Mouse (Mus musculus): ENCODE data around the gene Wdr82. TPM values are rescaled to one million over a fixed set of nuclear protein-coding genes. Genes with fewer than 3 reads are reported as not detected.

The Wdr82 gene
- total RNA-seq, 2 experiments from 2014 or later: 146 to 149 TPM

DNA sequence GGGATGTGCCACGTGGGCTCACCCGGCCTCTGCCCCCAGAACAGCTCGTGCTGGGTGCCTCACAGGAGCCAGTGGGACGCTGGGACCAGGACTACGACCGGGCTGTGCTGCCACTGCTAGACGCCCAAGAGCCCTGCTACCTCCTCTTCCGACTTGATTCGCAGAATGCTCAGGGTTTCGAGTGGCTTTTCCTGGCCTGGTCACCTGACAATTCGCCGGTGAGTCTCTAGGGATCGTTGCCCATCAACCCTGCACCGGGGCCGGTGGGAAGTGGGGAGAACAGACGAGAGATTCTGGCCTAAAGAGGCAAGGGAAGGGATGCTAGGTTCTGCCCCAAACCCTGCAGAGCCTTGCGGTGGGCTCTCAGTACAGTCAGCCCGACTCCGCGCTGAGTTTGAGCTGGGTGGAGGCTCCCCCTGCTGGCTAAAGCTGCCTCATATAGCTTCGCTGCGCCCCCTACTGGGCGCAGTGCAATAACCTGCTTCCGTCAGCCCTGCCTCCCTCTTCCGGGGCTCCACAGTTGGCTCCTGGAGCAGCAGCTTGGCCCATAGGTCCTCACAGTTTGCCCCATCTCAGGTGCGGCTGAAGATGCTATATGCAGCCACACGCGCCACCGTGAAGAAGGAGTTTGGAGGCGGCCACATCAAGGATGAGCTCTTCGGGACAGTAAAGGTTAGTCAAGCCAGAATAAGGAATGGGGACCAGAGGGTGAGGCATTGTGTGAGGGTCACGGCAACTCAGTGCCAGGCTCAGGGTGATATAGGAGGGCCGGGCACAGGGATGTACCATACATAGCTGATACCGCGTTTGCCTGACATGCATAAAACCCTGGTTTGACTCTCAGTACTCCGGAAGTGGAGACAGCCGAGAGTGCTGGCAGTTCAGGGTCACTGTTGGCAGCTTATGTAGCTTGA is 41.2 kb downstream of the Wdr82 start:
- intact Hi-C loops (cut with DNase I): loop anchor here (5.0 kb wide), 1 partner anchor 40 kb away; the partner anchor contains the start of gene Wdr82

DNA sequence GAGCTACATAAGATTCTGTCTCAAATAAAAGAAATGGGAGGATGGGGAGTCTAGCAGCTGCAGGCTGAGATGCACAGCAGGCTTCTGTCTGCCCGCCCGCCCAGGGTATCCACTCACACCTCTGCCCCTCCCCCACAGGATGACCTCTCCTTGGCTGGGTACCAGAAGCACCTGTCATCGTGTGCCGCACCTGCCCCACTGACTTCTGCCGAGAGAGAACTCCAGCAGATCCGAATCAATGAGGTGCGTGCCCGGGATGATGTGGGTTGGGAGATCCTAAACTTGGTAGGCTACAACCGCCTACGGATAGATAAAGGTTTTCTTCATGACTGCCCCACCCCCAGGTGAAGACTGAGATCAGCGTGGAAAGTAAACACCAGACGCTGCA is 41.9 kb downstream of the Wdr82 start:
- intact Hi-C loops (cut with DNase I): loop anchor here (5.0 kb wide), 1 partner anchor 40 kb away; the partner anchor contains the start of gene Wdr82
- no peak for DNase-seq (ENCODE audit: low spot score in 2 of 2)

More for the DNA sequence above, 41.2 kb downstream of the Wdr82 start:
- DNase-seq (ENCODE audit: low spot score in 2 of 2): peak; percentile 88 to 90

DNA sequence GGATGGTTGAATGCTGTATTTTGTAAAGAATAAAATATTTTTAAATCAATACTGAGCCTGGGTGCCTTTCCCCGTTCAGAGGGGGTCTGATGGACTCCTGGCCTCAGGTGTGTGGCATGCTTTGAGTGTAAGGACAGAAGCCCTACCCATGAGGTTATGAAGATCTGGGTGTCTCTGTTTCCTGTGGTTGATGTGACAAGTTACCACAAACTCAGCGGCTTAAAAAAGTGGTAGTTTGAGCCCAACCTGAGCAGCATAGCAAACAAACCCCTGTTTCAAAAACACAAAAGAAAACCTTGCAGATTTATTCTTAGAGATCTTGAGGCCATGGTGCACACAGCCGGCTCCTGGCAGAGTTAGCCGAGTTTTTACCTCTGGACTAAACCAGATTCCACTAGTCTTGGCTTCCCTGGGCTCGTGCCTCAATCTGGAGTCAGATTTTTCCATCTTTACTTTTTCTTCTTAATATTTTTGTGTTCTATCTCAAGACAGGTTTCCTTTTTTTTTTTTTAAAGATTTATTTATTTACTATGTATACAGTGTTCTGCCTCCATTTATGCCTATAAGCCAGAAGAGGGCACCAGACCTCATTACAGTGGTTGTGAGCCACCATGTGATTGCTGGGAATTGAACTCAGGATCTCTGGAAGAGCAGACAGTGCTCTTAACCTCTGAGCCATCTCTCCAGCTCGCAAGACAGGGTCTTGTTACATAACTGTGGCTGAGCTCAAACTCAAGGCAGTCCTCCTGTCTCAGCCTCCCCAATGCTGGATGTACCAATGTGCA is 44.8 kb downstream of the Wdr82 start:
- intact Hi-C loops (cut with DNase I): no loop called here
- DNase-seq (ENCODE audit: low spot score in 2 of 2): no peak

DNA sequence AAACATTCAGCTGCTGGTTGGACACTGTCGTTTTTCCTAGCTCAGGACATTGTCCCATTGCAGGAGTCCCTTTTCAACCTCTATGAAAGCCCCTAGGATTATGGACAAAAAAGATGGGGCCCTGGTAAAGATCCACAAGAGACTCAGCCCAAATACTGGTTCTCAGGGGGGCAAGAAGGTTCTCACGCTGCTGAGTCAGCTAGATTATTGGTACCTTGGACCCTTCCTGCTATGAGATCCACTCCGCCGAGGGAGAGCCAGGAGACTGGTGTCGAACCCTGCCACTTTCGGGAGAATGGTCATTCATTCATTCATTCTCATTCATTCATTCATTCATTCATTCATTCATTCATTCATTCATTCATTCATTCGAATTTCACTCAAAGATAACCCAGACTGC is 46.2 kb downstream of the Wdr82 start:
- DNase-seq (ENCODE audit: low spot score in 2 of 2): no peak

DNA sequence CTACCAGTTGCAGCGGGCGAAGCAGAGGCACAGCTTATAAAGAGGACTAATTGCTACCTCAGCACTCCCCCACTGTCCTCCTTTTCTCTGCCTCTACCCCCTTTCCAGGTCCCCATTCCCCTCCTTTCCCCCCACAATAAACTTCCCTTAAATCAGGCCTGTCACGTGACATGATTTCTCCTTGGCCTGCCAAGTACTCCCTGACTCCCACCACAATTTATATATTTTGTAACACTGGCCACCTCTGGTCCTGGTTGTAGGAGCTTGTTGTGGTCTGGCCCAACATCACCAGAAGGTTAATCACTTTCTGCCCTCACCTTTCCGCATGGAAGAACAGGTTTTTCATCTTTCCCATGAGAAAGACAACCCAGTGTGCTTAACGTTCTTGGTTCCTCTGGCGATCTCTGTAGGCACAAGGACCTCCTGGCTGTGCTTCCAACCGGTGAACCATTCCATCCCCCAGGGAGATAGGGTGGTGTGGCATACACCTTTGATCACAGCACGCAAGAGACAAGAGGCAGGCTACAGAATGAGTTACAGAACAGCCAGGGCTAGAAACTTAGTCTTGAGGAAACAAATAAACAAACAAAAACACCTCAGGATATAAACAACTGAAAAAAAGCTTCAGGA is 50.3 kb downstream of the Wdr82 start:
- intact Hi-C loops (cut with DNase I): loop anchor here (5.0 kb wide), 1 partner anchor 56 kb away; no protein-coding TSS in a partner anchor
- DNase-seq (ENCODE audit: low spot score in 2 of 2): no peak

More for the DNA sequence above, 46.2 kb downstream of the Wdr82 start:
- intact Hi-C loops (cut with DNase I): no loop called here

DNA sequence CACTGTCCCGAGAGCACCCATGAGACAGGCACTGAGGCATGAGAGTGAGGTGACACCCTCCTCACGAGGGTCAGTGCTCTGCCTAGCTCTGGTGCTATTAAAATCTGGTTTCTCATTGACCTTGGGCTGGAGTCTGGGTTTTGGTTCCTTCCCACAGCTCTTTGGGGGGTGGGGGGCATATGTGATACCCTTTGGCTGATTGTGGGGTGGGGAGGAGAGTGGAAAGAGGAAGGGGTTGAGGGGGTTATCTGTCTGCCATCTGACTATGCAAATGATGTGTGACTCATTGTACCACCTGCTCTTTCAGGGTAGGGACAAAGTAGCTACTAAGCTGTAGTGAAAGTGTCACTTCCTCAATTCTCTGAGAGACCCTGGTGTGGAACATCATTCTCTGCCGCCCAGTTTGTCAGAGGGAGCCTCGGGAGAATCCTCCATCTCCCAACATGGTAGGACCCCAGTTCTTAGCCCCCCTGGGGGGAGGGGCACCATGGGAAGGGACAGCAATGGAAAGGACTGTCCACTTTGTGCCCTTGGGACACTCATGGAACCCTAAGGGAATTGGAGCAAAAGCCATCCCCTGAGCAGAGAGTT is 51.6 kb downstream of the Wdr82 start, which contains the start of gene Tlr9:
TSS of gene Tlr9 (plus strand) at position 338 of the 591 bp plus-strand sequence.
- no peak for DNase-seq (ENCODE audit: low spot score in 2 of 2)
- intact Hi-C loops (cut with DNase I): loop anchor here (5.0 kb wide), 1 partner anchor 55 kb away; no protein-coding TSS in a partner anchor

DNA sequence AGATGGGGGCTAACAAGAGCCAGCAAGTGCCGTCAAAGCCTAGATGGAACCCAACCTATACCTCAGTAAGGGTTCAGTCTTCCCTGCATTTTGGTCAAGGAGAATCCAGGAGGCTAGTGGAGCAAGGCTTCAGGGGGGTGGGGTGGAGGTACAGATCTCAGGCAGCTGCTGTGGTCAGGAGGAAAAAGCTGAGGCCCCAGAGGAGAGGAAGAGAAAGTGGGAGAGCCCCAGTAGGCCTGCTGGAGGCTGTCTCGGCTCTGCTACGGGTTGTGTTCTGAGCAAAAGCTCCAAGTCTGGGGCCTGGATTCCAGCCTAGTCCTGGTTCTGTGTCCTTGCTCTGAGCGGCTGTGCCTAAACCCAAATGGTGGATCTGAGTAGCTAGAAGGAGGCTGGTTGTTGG is 52.3 kb downstream of the Wdr82 start:
- intact Hi-C loops (cut with DNase I): loop anchor here (5.0 kb wide), 1 partner anchor 54 kb away; no protein-coding TSS in a partner anchor
- no peak for DNase-seq (ENCODE audit: low spot score in 2 of 2)

DNA sequence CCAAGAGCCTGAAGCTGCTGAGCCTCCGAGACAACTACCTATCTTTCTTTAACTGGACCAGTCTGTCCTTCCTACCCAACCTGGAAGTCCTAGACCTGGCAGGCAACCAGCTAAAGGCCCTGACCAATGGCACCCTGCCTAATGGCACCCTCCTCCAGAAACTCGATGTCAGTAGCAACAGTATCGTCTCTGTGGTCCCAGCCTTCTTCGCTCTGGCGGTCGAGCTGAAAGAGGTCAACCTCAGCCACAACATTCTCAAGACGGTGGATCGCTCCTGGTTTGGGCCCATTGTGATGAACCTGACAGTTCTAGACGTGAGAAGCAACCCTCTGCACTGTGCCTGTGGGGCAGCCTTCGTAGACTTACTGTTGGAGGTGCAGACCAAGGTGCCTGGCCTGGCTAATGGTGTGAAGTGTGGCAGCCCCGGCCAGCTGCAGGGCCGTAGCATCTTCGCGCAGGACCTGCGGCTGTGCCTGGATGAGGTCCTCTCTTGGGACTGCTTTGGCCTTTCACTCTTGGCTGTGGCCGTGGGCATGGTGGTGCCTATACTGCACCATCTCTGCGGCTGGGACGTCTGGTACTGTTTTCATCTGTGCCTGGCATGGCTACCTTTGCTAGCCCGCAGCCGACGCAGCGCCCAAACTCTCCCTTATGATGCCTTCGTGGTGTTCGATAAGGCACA is 54.9 kb downstream of the Wdr82 start:
- intact Hi-C loops (cut with DNase I): no loop called here
- no peak for DNase-seq (ENCODE audit: low spot score in 2 of 2)

DNA sequence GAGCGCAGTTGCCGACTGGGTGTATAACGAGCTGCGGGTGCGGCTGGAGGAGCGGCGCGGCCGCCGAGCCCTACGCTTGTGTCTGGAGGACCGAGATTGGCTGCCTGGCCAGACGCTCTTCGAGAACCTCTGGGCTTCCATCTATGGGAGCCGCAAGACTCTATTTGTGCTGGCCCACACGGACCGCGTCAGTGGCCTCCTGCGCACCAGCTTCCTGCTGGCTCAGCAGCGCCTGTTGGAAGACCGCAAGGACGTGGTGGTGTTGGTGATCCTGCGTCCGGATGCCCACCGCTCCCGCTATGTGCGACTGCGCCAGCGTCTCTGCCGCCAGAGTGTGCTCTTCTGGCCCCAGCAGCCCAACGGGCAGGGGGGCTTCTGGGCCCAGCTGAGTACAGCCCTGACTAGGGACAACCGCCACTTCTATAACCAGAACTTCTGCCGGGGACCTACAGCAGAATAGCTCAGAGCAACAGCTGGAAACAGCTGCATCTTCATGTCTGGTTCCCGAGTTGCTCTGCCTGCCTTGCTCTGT is 55.5 kb downstream of the Wdr82 start:
- DNase-seq (ENCODE audit: low spot score in 2 of 2): peak in 1 of 2 experiments; percentile 49
- intact Hi-C loops (cut with DNase I): no loop called here

DNA sequence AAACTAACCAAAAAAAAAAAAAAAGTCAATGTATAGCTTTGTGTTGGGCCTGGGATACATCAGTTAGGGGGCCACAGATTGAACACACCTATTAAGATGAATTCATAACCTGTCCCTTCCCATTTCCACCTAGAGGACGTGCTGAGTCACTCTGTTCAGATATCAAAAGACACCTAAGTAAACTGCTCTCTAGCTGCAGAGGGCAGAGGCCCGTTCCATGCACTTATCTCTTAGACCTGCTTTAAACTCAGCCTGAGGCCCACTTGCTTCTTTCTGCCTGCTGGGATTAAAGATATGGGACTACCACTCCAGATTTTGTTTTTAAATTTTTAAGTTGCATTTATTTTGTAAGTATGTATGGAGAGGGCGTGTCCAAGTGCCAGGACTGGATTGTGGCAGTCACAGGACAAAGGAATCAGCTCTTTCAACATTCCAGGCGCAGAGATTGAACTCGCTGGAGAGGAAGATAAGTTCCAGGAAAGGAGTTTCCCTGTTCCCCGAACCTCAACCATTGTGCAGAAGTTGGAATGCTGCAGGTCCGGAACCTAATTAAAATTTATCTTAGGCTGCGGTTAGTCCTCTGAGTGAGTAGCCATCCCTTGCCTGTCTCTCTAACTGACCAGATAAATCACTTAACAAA is 57.2 kb downstream of the Wdr82 start:
- DNase-seq (ENCODE audit: low spot score in 2 of 2): no peak
- intact Hi-C loops (cut with DNase I): no loop called here

DNA sequence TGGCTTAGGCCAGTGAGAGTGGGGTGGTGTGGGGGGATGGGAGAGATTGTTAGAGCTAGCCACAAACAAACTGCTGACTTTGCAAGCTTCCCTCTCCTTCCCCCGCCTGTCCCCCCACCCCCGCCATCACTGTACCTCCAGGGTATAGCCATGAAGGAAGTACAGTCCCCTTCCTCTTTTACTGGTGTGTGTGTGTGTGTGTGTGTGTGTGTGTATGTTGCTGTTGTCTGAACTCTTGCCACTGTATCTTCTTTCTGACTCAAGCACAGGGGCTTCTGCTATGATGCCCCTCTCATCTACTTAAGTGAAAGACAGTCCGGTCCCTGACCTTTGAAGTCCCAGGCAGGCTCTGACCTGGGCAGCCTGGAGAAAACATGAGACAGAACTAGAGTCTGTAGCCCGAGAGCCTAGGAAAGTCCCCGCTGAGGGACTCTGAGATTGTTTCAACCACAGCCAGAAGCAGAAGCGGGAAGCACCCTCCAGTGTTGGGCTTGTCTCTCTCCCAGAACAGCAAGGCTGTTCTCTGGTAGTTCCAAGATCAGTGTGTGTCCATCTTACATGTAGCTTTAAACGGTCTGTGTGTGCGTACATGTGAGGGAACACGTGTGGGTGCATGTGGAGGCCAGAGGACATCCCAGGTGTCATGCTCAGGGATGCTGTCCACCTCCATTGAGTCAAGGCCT is 59.5 kb downstream of the Wdr82 start:
- intact Hi-C loops (cut with DNase I): no loop called here
- DNase-seq (ENCODE audit: low spot score in 2 of 2): no peak

DNA sequence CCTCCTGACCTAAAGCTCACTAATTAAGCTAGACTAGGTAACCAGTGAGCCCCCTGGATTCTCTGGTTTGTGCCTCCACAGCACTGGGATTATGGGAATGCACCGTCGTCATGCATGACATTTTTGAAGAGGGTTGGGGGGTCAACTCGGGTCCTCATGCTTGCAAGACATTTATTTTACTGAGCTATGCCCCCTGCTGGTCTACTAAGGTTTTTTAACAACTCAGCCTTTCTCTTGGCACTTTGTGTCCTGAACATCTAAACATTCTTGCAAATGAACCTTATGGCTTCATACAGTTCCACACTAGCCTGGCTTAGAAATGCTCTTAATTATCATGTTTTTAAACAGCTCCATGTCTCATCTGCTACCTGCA is 60.0 kb downstream of the Wdr82 start:
- intact Hi-C loops (cut with DNase I): no loop called here
- peak in 1 of 2 experiments; percentile 72 for DNase-seq (ENCODE audit: low spot score in 2 of 2)

DNA sequence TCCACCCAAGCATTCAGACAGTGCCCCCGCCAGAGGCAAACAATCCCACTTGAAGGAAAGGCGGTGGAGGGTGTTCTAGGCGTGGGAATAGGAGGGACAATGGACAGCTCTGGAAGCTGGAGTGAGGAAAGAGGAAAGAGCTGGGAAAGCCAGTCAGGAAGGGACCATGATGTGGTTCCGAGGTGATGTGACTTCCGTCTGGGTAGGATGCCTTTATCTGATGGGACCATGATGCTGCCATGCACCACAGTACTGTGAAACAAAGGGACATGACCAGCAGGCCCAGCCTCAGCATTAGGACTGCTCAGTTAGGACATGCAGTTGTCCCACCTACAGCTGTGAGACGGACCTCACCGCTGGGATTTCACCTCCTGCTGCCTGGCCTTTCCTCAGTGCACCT is 60.5 kb downstream of the Wdr82 start:
- intact Hi-C loops (cut with DNase I): no loop called here
- DNase-seq (ENCODE audit: low spot score in 2 of 2): no peak

DNA sequence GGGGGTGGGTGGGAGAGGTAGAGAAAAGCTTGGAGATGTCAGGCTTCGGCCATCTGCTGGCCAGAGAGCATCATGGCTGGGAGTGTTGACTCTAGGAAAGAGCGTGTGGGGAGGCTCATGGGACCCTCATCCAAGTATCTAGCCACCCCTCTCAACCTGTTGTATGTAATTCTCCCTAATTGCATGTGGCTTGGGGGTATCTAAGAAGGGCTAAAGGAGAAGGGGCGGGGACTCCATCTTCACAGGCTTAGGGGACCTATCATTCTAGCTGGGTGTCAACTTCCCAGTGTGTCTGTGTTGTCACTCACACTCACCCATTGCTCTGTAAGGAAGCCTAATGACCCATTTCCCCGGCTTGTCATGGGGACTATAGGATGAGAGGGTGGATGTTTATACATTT is 61.1 kb downstream of the Wdr82 start:
- no peak for DNase-seq (ENCODE audit: low spot score in 2 of 2)
- intact Hi-C loops (cut with DNase I): no loop called here

DNA sequence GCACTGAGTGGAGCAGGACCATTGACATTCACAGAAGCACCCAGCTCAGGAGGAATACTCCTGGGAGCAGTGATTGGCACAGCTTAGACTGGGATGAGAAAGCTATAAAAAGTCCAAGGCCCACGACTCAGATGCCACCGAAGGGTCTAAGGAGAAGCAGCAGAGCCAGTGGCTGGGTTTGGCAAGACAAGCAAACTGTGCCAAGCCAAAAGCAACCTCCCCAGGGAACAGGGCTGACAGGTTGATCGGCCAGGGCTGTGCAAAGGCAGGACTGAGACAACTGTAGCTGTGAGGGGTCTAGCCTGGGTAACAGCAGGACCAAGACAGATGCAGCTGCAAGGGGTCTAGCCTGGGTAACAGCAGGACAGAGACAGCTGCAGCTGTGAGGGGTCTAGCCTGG is 62.2 kb downstream of the Wdr82 start:
- DNase-seq (ENCODE audit: low spot score in 2 of 2): no peak
- intact Hi-C loops (cut with DNase I): no loop called here

DNA sequence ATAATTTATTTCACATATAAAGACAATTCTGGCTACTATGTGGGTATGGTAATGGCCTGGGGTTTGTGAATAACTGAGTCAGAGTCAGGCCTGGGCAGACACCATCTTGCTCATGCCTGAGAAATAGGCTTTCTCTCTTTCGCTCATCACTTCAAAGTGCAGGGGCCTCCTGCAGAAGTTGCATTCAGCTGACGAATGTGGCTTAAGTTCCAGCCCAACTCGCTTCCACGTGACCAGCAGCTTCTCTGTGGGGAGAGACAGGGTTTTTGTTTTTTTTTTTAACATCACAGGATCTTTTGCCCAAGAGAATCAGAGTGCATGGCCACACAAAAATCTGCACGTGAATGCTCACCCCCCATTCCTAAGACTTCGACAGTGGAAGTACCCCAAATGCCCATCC is 63.2 kb downstream of the Wdr82 start:
- intact Hi-C loops (cut with DNase I): no loop called here
- no peak for DNase-seq (ENCODE audit: low spot score in 2 of 2)

DNA sequence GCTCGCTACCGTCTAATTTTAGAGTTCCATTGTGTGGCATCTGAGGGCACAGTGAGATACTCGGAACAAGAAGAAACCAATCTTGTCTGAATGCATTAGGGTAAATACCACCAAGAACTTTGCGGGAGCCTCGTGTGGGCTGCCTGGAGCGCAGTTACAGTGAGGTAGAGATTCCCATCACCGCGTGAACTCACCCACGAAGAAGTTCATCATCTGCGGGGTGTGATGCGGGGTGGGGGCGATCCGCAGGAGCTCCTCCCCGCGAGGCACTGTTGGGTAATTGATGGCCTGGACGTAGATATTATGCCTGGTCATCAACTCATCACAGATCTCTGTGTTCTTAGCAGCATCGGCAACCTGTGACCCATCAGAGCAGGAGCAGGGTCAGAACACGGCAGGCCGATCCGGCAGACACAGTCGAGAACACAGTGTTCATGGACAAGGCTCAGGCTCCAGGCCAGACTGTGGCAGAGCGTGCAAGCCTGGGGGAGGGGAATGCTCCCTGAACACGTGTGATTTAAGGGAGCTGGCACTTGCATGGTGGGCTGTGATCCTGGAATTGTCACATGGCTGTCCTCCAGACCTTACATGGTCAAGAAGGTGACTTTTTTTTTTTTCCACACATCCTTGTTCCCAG is 64.6 kb downstream of the Wdr82 start:
- DNase-seq (ENCODE audit: low spot score in 2 of 2): peak in 1 of 2 experiments; percentile 49
- intact Hi-C loops (cut with DNase I): no loop called here

Data from left cerebral cortex, postnatal 14 days (tissue).